Mouse (Mus musculus): ENCODE data around the gene Mndal.
"Not testable (repeated sequence)": the region's sequence is repeated elsewhere in the genome, so short reads cannot be mapped to it uniquely, and the experiment has no call there.

Mndal gene

DNA sequence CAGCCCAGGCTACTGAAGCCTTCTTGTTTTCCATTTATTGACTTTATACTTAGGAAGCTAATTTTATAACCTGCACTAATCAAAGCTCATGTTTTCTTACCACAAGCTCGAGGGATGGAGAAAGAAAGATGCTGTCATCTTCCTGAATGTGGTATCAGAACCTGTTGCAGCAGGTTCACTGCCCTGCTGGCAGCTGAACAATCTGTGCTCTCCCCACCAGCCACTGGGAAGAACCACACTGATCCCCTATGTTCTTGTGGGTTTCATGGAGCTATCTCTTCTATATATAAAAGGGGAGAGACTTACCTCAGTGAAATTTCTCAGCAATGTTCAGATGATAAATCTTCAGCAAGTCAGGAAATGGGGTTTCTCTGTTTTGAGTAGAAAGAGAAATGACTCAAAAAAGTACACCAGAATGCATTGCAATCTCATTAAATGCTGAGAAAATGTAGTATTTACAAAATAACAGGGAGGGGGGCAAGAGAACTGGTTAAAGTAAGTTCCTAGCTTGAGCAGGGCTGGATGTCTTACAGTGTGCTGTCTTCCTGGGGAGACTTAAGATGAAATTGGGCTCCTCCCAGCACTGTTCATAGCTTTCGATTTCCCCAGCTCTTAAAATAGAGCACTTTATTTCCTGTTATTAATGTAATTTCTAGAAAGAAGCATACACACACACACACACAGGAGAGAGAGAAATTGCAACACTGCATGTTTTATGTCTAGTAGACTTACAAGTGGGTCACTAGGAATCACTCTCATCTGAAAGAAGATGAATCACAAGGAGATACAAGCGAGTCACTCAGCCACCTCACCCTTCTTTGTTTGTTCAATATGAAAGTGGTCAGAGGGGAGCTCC, at the start of gene Mndal, which contains the start of gene Ifi203:
Gene Mndal (minus strand): TSS at position 568 of the 856 bp plus-strand sequence.
Gene Ifi203 (minus strand): TSS at position 749 of the 856 bp plus-strand sequence.
- in situ Hi-C loops (cut with MseI, MboI) = not testable (repeated sequence)

DNA sequence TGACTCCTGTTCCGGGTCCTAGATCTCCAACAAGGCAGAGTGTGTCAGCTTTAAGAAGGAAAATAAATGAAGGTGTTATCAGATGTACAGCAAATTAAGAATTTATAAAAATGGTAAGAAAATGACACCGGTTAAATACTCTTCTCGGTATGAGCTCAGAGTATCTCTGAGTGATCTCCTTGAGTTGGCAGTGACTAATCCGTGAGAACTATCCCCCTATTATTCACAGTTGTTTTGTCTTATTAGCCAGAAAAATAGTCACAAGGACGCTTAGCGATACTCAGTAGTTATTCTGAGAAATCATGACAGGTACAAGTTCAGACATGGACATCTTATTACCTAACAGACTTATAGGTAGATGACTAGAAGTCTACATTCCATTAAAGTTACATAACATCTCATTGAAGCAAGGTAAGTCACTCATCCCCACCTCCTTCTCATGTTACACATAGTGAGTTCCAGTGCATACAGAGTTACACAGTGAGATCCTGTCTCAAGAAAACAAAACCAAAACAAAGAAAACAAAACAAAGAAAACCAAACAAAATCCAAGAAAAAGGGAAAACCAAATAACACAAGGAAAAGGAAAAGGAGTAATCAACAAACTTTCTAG, 40.5 kb upstream of the Mndal start, which contains the start of gene Ifi202b:
Gene Ifi202b (minus strand): TSS at position 51 of the 612 bp plus-strand sequence.
- in situ Hi-C loops (cut with MseI, MboI) = not testable (repeated sequence)

DNA sequence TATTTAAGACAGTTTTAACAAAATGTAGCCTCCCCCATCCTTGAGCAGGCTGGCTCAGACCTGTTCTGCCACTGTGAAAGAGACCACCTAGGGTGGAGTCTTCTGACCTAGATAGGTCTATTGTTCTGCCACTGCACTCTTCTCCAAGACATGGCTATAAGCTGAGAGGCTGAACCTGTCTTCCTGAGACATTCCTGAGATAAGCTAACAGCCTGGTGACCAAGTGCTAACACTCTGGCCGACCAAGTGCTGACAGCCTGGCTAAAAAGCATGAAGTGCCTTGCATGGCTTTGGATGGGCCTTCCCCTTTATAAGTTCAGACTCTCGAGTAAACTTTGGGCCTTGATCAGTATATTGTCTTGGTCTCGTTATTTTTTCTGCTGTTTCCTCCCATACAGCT, 38.7 kb upstream of the Mndal start:
- in situ Hi-C loops (cut with MseI, MboI) = not testable (repeated sequence)

DNA sequence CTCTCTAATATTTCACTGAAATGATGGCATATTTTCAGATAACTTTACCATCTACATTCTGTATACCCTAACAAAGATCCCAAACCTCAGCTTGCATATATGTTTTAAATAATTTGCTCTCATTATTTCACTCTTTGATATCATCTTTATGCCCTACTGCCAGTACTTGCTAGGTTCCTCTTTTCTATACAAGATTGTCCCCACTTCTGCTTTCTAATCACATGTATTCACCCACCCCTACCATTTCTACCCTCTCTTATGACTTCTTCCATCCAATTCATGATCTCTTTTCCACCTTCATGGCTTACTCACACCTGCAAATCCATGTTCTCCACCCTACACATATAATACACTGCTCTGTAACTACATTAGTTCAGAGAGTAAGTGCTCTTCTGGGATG, 35.3 kb upstream of the Mndal start:
- in situ Hi-C loops (cut with MseI, MboI) = no loop called here

DNA sequence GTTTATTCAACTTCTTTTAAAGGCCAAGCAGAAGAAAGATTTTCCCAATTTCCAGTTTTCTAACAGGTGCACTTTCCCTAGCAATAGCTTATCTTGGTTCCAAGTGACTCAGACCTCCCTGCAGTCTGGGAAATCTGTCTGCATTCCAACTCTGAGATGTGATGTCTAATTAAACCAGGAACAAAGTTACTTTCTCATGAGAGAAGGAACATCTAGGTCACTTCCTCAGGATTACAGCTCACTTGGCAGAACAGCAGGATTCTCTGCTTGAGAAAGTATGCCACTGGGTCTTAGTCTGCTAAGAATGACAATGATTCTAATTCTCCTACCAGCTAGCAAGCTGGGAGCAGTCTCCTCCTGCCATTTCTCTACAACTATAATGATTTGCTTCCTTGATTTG, 30.8 kb upstream of the Mndal start:
- in situ Hi-C loops (cut with MseI, MboI) = no loop called here

DNA sequence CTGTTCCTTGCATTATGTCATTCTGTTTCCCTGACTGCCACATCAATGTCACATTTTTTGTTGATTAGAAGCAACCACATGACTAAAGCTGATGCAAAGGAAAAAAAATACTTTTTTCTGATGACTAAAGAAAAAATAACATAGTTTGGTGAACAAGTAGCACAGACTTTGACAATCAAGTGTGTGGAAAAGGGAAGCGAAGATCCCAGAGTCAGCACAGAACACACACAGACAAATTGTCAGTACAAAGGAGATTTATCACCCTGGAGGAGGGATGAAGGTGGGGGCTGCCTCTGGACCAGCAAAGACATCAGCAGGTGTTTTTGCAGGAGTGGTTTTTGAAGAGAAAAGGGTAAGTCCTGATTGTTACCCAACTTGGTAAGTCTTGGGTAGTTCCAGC, 19.2 kb upstream of the Mndal start:
- in situ Hi-C loops (cut with MseI, MboI) = not testable (repeated sequence)

DNA sequence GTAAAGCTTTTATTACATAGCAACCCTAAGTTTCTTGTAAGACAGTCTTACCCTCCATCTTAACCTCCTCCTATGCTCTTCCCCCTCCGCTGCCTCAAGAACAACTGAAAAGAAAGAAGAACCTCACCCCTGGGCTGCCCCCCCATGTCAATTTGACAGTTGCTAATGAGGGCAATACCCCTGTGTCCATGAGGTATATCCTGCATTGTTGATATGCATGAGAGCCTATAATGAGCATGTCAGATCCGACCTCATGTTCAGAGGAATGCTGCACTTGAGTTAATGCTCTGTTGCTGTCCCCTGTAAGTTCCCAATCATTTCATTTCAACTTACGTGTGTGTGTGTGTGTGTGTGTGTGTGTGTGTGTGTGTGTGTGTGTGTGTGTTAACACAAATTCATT, 17.7 kb upstream of the Mndal start:
- in situ Hi-C loops (cut with MseI, MboI) = not testable (repeated sequence)

DNA sequence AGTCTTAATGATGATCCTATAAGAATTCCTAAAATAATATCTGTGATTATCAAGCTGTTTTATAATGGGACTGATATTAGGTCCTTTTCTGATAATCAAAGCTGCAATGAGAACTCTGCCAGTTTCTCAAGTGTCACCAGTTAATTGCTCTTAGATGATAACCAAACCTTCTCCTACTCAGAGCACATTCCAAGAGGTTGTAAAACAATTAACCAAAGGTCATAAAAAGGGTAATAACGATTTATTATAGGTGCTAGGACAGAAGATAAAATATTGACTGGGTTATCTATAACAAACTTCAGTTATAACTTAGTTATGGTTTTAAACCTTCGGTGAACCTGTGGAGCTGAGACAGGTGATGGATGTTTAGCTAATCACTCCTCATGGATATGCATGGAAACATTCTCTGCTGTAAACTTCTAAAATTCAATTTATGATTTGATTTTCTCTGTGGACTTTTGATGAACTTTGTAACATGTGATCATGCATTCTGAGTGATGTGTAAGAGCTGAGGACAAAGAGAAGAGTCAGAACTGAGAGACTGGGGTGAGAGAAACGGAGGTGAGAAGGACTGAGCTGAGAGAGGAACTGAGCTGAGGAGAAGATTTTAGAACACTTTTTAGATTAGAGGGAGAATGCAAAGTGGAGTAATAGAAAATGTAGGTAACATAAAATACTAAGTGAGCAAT, 13.7 kb upstream of the Mndal start:
- in situ Hi-C loops (cut with MseI, MboI) = not testable (repeated sequence)

DNA sequence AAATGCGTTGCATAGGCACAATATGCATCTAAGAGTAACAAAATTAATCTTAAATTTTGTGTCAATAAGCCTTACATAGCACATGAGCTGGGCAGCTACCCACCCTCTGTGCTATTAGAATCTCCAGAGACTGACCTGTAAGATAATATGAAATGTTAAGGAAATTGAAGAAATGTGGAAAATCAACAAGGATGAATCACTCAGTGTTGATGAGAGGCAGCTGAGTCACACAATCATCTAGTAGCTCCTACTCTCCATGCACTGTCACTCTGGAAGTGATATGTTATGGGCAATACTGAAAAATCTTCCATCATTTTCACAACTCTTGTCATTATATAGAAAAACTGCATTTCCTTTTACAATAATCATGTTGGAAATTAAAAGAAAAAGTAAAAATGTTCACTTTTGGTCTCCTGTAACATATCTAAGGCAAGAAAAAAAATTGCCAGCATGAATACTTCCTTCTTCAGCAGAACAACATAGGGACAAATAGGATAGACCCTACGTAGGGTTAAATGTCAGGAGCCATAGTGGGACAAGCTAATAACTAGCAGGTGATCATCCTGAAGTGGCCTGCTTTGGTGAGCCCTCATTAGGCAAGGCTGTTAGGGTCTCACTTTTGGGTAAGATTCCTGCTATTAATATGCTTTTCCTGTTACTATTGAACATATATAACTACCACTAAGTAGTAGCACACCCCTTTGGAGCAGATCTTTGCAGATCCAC, 12.9 kb upstream of the Mndal start:
- in situ Hi-C loops (cut with MseI, MboI) = no loop called here

DNA sequence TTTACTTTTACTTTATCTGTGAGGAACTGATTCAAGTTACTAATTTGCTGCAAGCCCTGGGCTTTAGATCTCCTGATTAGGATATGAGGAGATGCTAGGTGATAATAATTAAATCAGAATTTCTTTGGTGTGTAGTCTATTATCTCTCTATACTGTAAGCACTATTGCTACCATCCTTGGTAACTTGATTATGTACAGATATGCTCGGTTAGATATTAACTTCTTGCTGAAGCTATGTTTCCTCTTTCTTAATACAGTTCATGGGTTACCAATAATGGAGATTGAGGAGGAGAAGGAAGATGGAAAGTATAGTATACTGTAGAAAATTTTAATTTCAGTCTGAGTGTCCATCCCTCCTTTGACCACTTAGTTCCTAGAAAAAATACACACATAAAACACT, 11.3 kb upstream of the Mndal start:
- in situ Hi-C loops (cut with MseI, MboI) = no loop called here

DNA sequence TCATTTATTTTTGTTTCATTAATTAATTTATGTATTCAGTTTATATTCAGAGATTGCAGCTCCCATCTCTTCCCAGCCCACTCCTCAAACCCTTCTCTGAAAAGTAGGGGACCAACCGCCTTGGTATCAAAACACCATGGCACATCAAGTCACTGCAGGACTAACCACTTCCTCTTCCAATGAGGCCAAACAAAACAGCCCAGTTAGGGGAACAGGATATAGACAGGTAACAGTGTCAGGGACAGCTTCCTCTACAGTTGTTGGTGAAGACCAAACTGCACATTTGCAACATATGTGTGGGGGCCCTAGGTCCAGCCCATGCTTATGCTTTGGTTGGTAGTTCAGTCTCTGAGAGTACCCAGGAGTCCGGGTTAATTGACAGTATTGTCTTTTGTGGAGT, 6.8 kb upstream of the Mndal start:
- in situ Hi-C loops (cut with MseI, MboI) = not testable (repeated sequence)

DNA sequence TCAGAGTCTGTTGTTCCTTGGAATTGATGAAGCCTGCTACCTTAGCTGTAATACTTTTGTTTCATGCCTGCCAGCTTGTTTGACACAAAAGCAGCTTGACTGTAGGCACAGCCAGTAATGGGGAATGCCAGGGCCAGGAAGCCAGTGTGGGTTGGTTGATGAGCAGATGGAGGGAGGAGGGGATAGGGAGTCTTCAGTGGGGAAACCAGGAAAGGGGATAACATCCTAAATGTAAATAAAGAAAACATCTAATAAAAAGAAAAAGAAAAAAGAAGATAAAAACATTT, 432 bp upstream of the Mndal start:
- in situ Hi-C loops (cut with MseI, MboI) = not testable (repeated sequence)

DNA sequence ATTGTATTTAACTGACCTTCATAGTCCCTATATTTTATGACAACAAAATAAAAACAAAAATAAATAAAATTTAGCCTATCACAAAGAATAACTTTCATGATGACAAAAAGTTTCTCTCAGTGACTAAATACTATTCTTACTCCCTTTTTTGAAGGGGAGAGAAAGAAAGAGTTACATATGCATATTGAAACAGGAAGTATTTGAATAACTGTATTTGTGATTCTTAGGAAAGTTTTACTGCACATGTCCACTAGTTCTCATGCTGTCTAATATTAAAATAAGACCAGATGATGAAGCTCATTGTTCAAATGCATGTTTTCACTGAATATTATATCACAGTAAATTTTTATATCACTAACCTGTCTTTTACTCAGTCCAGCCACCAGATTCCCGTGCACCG, 769 bp downstream of the Mndal start:
- in situ Hi-C loops (cut with MseI, MboI) = not testable (repeated sequence)

DNA sequence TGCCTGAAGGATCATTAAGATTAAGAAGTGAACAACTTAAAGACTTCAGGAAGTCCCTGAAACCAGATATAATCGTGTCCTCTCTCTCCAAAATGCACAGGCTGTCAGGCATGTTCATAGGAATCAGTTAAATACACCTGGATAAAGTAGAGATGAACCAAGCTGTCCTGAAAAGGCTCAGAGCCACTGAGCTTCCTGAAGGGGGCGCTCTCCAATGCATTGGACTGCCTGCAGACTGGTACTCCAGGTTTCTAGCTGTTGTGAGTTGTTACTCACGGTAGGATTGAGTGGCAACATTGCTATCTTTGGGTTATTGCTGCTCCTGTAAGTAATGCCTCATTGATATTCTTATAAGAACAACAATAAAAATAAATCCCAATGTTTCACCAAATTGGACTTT, 23.0 kb downstream of the Mndal start:
- in situ Hi-C loops (cut with MseI, MboI) = not testable (repeated sequence)

DNA sequence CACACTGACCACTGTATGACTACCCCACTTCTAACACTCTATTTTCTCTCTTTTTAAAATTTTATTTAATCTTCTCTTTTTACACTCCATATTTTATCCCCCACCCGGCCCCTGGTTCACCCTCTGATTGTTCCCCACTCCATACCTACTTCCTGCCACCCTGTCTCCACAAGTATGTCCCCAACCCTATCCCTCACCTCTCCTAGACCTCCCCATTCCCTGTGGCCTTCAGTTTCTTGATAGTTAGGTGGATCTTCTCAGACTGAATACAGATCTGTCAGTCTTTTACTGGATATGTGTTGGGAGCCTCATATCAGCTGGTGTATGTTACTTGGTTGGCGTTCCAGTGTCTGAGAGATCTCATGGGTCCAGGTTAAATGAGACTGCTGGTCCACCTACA, 27.7 kb downstream of the Mndal start:
- in situ Hi-C loops (cut with MseI, MboI) = no loop called here

DNA sequence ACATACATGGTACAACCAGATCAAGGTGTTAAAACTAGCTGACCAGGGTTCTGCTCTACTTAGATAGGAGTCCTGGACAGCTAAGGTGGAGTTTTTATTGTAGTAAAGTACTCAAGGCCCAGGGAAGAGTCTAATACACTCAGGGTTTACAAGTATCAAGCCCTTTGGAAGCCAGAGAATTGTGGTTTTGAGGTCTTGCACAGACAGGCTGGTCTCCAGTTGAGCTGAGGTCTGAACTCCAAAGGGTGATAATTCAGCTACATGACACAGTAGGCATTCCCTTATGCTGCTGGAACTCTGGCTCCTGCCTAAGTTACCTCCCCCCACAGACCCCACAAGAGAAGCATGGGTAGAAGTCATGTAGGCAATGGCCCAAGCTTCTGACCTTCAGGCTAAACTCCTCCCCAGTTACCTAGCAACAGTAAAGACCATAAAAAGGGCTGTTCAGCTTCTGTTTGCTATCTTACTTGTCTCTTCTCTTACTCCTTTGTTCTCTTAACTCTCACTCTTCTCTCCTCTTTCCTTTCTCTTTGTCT, 29.0 kb downstream of the Mndal start:
- in situ Hi-C loops (cut with MseI, MboI) = not testable (repeated sequence)

DNA sequence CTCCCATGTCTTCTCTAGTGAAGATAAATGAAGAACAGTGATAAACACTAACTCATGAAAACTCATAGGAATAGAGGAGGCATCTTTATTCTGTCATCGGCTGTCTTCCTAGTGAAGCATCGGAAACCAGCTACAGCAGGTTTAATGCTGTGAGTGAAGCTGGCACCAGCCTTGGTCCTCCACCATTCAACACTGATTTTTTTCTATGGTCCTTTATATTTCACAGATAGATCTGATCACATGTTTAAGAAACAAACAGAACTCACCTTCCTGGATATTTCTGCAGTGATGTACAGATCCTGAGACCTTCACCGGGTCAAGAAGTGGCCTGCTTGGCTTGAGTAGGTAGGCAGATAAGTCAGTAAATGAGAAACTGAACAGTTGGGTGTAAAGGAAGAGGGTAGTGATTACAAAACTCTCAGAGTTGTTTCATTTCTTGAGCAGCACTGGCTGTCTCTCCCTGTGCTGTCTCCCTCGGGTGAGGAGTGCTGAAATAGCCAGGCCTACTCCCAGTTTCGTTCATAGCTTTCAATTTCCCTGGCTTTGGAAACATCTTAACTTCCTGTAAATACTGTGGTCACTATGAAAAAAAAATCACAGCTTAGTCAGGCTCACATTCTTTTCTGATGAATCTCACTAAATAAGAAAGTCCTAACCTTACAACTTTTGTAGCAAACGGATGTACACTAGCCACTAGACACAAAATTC, 29.6 kb downstream of the Mndal start, which contains the start of gene Ifi211:
Gene Ifi211 (minus strand): TSS at position 499 of the 708 bp plus-strand sequence.
- in situ Hi-C loops (cut with MseI, MboI) = not testable (repeated sequence)

DNA sequence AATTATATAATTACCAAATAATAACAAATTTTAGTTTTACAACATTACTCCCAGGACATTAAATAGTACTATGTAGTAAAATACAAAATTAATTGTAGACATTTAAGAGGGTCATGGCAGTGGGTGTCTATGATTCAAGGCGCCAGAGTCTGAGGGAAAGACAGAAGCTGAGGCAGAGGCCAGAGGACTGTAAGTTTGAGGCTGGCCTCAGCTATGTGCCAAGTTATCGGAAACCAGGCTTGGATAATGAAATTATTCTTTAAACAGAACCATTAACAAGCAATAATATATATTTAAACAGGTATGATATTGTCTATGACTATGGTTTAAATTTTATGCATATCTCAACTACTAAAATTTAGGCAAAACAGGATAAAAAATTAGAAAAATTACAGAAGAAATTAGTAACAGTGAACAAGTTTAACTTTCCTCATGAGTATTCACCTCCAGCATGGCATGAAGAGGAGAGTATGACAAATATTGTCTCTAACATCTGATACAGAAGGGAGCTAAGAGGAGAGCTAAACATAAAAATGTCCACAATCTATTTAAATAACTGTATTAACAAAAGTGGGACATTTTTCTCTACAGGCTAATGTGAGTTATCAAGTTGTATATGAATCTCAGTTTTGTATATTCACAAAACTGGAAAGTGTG, 30.4 kb downstream of the Mndal start:
- in situ Hi-C loops (cut with MseI, MboI) = no loop called here

DNA sequence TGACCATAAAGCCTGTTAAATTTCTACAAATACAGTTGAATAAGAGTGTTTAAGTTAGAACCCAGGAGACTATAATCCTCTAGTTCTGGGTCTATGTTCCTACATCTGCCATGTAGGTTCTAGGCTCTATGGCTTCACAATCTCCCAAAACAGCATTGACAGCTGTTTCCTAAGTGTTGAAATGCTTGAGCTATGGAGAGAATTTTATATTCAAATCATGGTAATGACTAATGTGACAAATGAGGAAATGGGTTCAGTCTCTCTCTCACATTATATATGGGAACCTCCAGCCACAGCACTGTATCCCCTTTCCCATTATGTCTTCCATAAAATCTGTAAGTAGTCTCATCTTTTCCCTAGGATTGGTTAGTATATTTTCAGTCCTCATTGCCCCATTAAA, 33.9 kb downstream of the Mndal start:
- in situ Hi-C loops (cut with MseI, MboI) = not testable (repeated sequence)

DNA sequence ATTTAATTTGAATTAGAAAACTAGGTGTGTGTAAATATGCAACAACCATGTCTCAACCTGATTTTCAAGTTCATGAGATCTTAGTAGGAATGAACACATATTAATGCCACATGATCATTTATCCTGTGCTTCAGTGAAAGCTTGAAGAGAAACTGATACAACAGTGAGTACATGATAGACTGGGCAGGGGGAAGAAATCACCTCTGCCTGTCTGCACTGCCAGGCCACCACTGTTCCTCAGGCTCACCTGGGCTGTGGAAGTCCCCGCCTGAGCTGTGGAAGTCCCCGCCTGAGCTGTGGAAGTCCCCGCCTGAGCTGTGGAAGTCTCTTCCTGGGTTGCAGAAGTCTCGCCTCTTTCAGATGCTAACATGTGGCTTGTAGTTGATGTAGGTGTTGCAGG, 36.4 kb downstream of the Mndal start:
- in situ Hi-C loops (cut with MseI, MboI) = not testable (repeated sequence)
